Mouse (Mus musculus) left cerebral cortex, postnatal 4 days (tissue): Measurements from ENCODE around the gene Hps4. TPM values are rescaled to one million over a fixed set of nuclear protein-coding genes. Genes with fewer than 3 reads are reported as not detected.

Experiments
- DNase-seq: peaks from one replicate; pipeline ENCODE4 v3.0.0-alpha.2; 2022
- intact Hi-C: fragments of 180-260 bp; cut with DNase I; formaldehyde crosslinking; loops from one replicate; pipeline ENCODE4 v1.15.1; 2025
- total RNA-seq, 2 experiments: library from RNA; stranded (reverse); gene quantifications; 2 replicates each; pipeline ENCODE4 v1.2.3; 2021

Gene Hps4
- total RNA-seq, 2 experiments from 2014 or later, result 32.6 to 32.8 TPM

- intact Hi-C loops, result loop anchor here (10.0 kb wide), 1 partner anchor 97 kb away; no protein-coding TSS in a partner anchor
- DNase-seq, result no peak
Measured at GRCm38 (mm10) chr5:112321376-112321775, 21.5 kb upstream of the Hps4 start.

- intact Hi-C loops, result loop anchor here (10.0 kb wide), 1 partner anchor 98 kb away; no protein-coding TSS in a partner anchor
- DNase-seq, result no peak
Measured at GRCm38 (mm10) chr5:112323246-112323645, 19.6 kb upstream of the Hps4 start.

- DNase-seq, result no peak
- intact Hi-C loops, result loop anchor here (10.0 kb wide), 1 partner anchor 100 kb away; no protein-coding TSS in a partner anchor
Measured at GRCm38 (mm10) chr5:112324637-112325545, 18.0 kb upstream of the Hps4 start.

GRCm38 (mm10) chr5:112325546-112326445, 17.1 kb upstream of the Hps4 start, which contains the start of gene Tfip11:
Gene Tfip11 (plus strand): TSS chr5:112326358.
- peak; percentile 98 for DNase-seq
- intact Hi-C loops, result loop anchor here (2.0 to 10.0 kb wide), 2 partner anchors 17 to 101 kb away; partner anchors contain the start of genes Hps4 and Srrd

- DNase-seq, result no peak
Measured at GRCm38 (mm10) chr5:112326446-112327009, 16.4 kb upstream of the Hps4 start.

GRCm38 (mm10) chr5:112327854-112328253, 15.0 kb upstream of the Hps4 start:
- intact Hi-C loops, result loop anchor here (2.0 to 10.0 kb wide), 2 partner anchors 15 to 103 kb away; partner anchors contain the start of genes Hps4 and Srrd

More at GRCm38 (mm10) chr5:112326446-112327009, 16.4 kb upstream of the Hps4 start:
- intact Hi-C loops, result loop anchor here (2.0 to 10.0 kb wide), 2 partner anchors 16 to 102 kb away; partner anchors contain the start of genes Hps4 and Srrd

GRCm38 (mm10) chr5:112329805-112330564, 12.9 kb upstream of the Hps4 start:
- DNase-seq, result no peak
- intact Hi-C loops, result loop anchor here (10.0 kb wide), 2 partner anchors 95 to 105 kb away; no protein-coding TSS in a partner anchor

More at GRCm38 (mm10) chr5:112327854-112328253, 15.0 kb upstream of the Hps4 start:
- no peak for DNase-seq

- DNase-seq, result peak; percentile 58
- intact Hi-C loops, result loop anchor here (5.0 to 10.0 kb wide), 2 partner anchors 89 to 93 kb away; no protein-coding TSS in a partner anchor
Measured at GRCm38 (mm10) chr5:112335473-112335872, 7.4 kb upstream of the Hps4 start.

GRCm38 (mm10) chr5:112337004-112337403, 5.9 kb upstream of the Hps4 start:
- intact Hi-C loops, result loop anchor here (5.0 to 10.0 kb wide), 2 partner anchors 88 to 95 kb away; no protein-coding TSS in a partner anchor

GRCm38 (mm10) chr5:112339215-112339614, 3.7 kb upstream of the Hps4 start:
- intact Hi-C loops, result loop anchor here (5.0 to 10.0 kb wide), 2 partner anchors 86 to 97 kb away; no protein-coding TSS in a partner anchor
- DNase-seq, result no peak

More at GRCm38 (mm10) chr5:112337004-112337403, 5.9 kb upstream of the Hps4 start:
- no peak for DNase-seq

- no peak for DNase-seq
- intact Hi-C loops, result loop anchor here (2.0 kb wide), 1 partner anchor 16 kb away; the partner anchor contains the start of gene Tfip11
Measured at GRCm38 (mm10) chr5:112343205-112343595, 317 bp downstream of the Hps4 start.

- intact Hi-C loops, result no loop called here
- peak; percentile 30 for DNase-seq
Measured at GRCm38 (mm10) chr5:112344092-112344960, 1.4 kb downstream of the Hps4 start.

- no peak for DNase-seq
- intact Hi-C loops, result no loop called here
Measured at GRCm38 (mm10) chr5:112346211-112346965, 3.5 kb downstream of the Hps4 start.

- intact Hi-C loops, result no loop called here
- DNase-seq, result peak; percentile 70
Measured at GRCm38 (mm10) chr5:112349169-112349568, 6.3 kb downstream of the Hps4 start.

- no peak for DNase-seq
- intact Hi-C loops, result no loop called here
Measured at GRCm38 (mm10) chr5:112355493-112355892, 12.6 kb downstream of the Hps4 start.

GRCm38 (mm10) chr5:112355910-112356309, 13.0 kb downstream of the Hps4 start, which contains the start of gene Gm6583:
Gene Gm6583 (minus strand): TSS chr5:112356033.
- intact Hi-C loops, result no loop called here
- DNase-seq, result no peak

GRCm38 (mm10) chr5:112356322-112356721, 13.4 kb downstream of the Hps4 start:
- intact Hi-C loops, result no loop called here
- DNase-seq, result no peak
